Mouse (Mus musculus) hindbrain, embryonic 13.5 days (tissue): ENCODE measurements around the gene Lmntd1. TPM values are rescaled to one million over a fixed set of nuclear protein-coding genes. Genes with fewer than 3 reads are reported as not detected.
A peak's percentile ranks its signal among the peaks of the same experiment; 100 is the strongest.

ENCODE experiments used
- ATAC-seq: fragments of 200-750 bp; cut with Nextera tagmentation; 2 replicates; pipeline ENCODE4 v1.8.0; 2017; ENCODE audit warnings: moderate TSS enrichment; ENCODE audit not compliant: low FRiP score
- H3K27ac ChIP-seq: fragments of 300-500 bp; sonication (generic); 2 replicates; pipeline ENCODE4 v1.5.1; 2015; ENCODE audit warnings: inconsistent platforms, mild to moderate bottlenecking, moderate library complexity
- H3K27me3 ChIP-seq: fragments of 300-500 bp; sonication (generic); 2 replicates; pipeline ENCODE4 v1.6.1; 2015; ENCODE audit warnings: mild to moderate bottlenecking, inconsistent platforms
- H3K36me3 ChIP-seq: fragments of 300-500 bp; sonication (generic); 2 replicates; pipeline ENCODE4 v1.6.1; 2015; ENCODE audit warnings: mild to moderate bottlenecking, inconsistent platforms
- H3K4me1 ChIP-seq: fragments of 300-500 bp; sonication (generic); replicated peaks from 2 replicates; pipeline ENCODE4 v1.6.1; 2015; ENCODE audit warnings: inconsistent platforms
- H3K4me2 ChIP-seq: fragments of 300-500 bp; sonication (generic); 2 replicates; pipeline ENCODE4 v1.6.1; 2015; ENCODE audit warnings: inconsistent platforms, mild to moderate bottlenecking, moderate library complexity
- H3K4me3 ChIP-seq: fragments of 300-500 bp; sonication (generic); 2 replicates; pipeline ENCODE4 v1.5.1; 2015; ENCODE audit warnings: mild to moderate bottlenecking, inconsistent platforms
- H3K9ac ChIP-seq: fragments of 300-500 bp; sonication (generic); 2 replicates; pipeline ENCODE4 v1.6.1; 2015; ENCODE audit warnings: mild to moderate bottlenecking, inconsistent platforms
- H3K9me3 ChIP-seq: fragments of 300-500 bp; sonication (generic); 2 replicates; pipeline ENCODE4 v1.6.1; 2016; ENCODE audit warnings: inconsistent platforms
- WGBS: fragments of 180-500 bp; shearing (Covaris S2); methylation state at CpG from one replicate; pipeline ENCODE4 v1.1.7; 2015; 5-methylcytosine and 5-hydroxymethylcytosine counted together
- polyA plus RNA-seq: library from polyadenylated mRNA; unstranded; fragments of >200 nt; fragmentation: Nextera tagmentation; extraction: Ambion mirVana; gene quantifications from 2 replicates; pipeline ENCODE4 v1.2.1, GENCODE M21; 2015

Gene Lmntd1
- polyA plus RNA-seq, 1 experiment from 2014 or later, result 0.75 TPM

DNA sequence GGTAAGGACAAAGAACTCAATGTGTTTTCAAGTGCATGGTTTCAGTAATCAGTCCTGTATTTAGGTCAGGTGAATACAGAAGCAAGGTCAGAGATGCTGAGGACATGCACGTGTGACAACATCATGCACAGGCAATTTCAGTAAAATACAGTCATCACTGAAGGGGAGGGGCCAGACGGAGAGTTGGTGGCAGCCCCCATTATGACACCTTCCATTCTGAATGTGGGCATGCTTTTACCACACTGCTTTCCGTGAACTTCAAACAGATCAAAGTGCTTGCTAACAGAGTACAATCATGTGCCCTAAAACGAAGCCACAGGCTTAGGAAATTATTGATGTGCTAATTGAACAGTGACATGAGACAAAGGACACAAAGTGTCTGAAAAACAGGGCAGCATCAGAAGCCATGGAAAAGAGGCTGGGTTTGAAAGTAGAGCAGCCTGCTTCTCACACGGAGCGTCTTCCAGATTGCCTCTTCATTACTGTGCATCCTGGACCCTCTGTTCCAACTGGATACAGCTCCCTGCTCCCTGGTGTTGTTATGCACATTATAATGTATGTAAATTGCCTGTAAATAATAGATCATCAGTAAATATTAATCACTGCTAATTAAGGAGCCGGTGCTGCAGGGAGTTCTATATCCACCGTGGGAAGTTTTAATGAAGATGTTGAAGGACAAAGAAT, 144.7 kb downstream of the Lmntd1 start:
- peaks cover 34% of the 10 kb centered on the region for H3K4me1 ChIP-seq
- H3K9me3 ChIP-seq, result no peaks in the 10 kb centered on the region
- H3K9ac ChIP-seq, result no peak overlapping the region
- no peaks in the 10 kb centered on the region for H3K27me3 ChIP-seq
- no peak overlapping the region for H3K4me2 ChIP-seq
- 56% methylated on average over 8 of the region's 8 CpGs for WGBS
- H3K4me3 ChIP-seq, result no peak overlapping the region
- ATAC-seq, result no peak
- H3K36me3 ChIP-seq, result no peaks in the 10 kb centered on the region
- H3K27ac ChIP-seq, result peak overlapping the region; percentile 1; the same call in 1 of the 2 replicates

GRCm38 (mm10) chr6:145464027-145464426, 150.1 kb downstream of the Lmntd1 start:
- ATAC-seq, result no peak
- peaks cover 6% of the 10 kb centered on the region for H3K4me1 ChIP-seq
- WGBS, result 86% methylated on average over 4 of the region's 4 CpGs
- no peaks in the 10 kb centered on the region for H3K9me3 ChIP-seq
- no peak overlapping the region for H3K4me3 ChIP-seq
- H3K27ac ChIP-seq, result no peak overlapping the region
- H3K27me3 ChIP-seq, result no peaks in the 10 kb centered on the region
- H3K4me2 ChIP-seq, result no peak overlapping the region
- no peaks in the 10 kb centered on the region for H3K36me3 ChIP-seq
- no peak overlapping the region for H3K9ac ChIP-seq

DNA sequence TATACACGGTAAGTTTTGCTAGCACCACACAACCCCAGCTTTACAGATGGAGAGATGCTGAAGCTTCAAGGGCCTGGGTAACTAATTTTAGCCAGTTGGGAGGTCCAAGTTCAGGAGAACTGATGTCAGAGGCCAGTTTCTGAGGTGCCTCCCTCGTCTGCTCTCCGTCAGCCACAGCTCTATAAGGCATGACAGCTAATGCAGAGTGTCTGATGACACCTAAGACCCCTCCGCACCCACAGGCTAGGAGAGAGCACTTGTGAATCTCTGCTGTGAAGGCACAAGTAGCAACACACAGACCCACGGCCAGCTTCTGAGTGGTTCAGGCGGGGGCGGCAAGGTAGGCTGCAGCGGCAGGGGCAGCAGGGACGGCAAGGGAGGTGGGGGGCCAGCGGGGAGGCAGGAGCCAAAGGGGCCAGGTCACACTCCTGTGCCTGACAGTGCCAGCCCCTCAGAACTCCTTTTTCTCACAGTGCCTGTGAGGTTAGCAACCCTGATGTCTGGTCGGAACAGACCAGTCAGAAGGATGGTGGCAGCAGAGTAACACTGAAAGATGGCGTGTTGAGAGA, 151.4 kb downstream of the Lmntd1 start:
- 85% methylated on average over 12 of the region's 12 CpGs for WGBS
- H3K4me1 ChIP-seq, result 0 out of 2 replicates have a peak, but pooled peaks cover 2% of the 10 kb centered on the region
- H3K27me3 ChIP-seq, result no peaks in the 10 kb centered on the region

GRCm38 (mm10) chr6:145457066-145457465, 157.1 kb downstream of the Lmntd1 start:
- 0 out of 2 replicates have a peak, but pooled peaks cover 2% of the 10 kb centered on the region for H3K4me1 ChIP-seq
- no peak overlapping the region for H3K4me3 ChIP-seq
- no peaks in the 10 kb centered on the region for H3K9me3 ChIP-seq
- no peak overlapping the region for H3K27ac ChIP-seq
- no peaks in the 10 kb centered on the region for H3K27me3 ChIP-seq
- no peak overlapping the region for H3K4me2 ChIP-seq
- ATAC-seq, result no peak
- WGBS, result 85% methylated on average over 15 of the region's 15 CpGs
- no peaks in the 10 kb centered on the region for H3K36me3 ChIP-seq
- no peak overlapping the region for H3K9ac ChIP-seq

More for the DNA sequence above, 151.4 kb downstream of the Lmntd1 start:
- Histone ChIP-seq H3K36me3 (no peaks in the 10 kb centered on the region), H3K9me3 (no peaks in the 10 kb centered on the region), H3K4me2 (no peak overlapping the region), H3K4me3 (no peak overlapping the region), H3K9ac (no peak overlapping the region), H3K27ac (no peak overlapping the region)
- no peak for ATAC-seq

- no peak for ATAC-seq
- Histone ChIP-seq H3K27me3 (no peaks in the 10 kb centered on the region), H3K27ac (no peak overlapping the region; the same call in 1 of the 2 replicates), H3K36me3 (no peaks in the 10 kb centered on the region), H3K4me3 (no peak overlapping the region), H3K4me1 (peaks cover 2% of the 10 kb centered on the region; the same call in 1 of the 2 replicates), H3K4me2 (no peak overlapping the region), H3K9me3 (no peaks in the 10 kb centered on the region), H3K9ac (no peak overlapping the region)
- WGBS, result 80% methylated on average over 15 of the region's 15 CpGs
Observed at GRCm38 (mm10) chr6:145450628-145451403, 163.3 kb downstream of the Lmntd1 start.

DNA sequence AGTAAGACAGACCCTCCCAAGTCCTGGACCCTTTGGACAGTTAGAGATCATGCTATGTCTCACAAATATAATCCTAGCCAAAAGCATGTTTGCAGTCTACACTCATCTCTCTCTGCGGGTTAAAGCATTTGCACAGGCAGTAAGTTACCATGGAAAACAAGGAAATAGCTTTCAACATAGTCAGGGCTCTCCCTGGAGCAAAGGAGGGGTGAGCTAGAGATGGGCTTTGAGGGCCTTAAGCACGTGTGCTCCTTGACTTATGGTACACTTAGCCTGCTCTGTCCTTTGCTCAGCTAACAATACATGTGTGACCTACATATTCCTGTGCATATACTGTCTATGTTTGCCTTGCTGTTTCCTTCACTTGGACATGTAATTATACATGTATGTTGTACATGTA, 165.8 kb downstream of the Lmntd1 start:
- H3K4me1 ChIP-seq, result peaks cover 2% of the 10 kb centered on the region; the same call in 1 of the 2 replicates
- no peaks in the 10 kb centered on the region for H3K9me3 ChIP-seq
- 61% methylated on average over 2 of the region's 2 CpGs for WGBS
- no peaks in the 10 kb centered on the region for H3K36me3 ChIP-seq
- no peaks in the 10 kb centered on the region for H3K27me3 ChIP-seq
- H3K4me3 ChIP-seq, result no peak overlapping the region
- H3K9ac ChIP-seq, result no peak overlapping the region
- no peak overlapping the region for H3K4me2 ChIP-seq
- no peak overlapping the region for H3K27ac ChIP-seq
- ATAC-seq, result no peak

DNA sequence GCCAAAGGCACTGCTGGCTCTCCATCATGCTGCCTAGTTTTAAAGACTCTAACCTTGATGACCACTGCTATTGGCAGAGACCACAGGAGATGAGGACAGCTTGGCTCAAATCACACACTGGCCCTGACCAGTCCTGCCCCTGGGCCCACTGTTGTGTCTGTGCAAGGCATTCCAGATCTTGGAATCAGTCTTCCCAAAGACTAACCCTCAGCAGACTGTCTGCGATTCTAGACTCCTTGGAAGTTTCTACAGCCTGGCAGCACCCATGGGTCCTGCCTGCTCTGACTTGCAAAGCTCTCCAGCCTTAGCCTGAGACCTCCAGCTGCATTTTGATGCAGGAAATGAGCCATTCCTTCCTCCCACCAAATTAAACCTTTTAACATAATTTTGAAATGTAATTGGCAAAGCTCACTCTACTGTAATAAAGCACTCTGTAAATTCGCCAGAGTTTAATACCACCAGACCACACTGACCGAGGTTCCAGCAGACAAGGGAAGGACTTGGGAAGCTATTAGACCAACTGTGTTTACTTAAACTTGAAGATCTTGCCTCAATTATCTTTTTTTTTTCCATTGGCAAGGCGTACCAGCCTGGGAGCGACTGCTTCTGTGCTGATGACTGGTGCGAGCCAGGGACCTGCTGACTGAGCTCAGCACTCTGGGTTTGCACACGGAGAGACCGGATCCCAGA, 168.2 kb downstream of the Lmntd1 start:
- WGBS, result 85% methylated on average over 8 of the region's 8 CpGs
- Histone ChIP-seq H3K4me1 (peaks cover 2% of the 10 kb centered on the region; the same call in 1 of the 2 replicates), H3K36me3 (no peaks in the 10 kb centered on the region), H3K9me3 (no peaks in the 10 kb centered on the region), H3K27ac (no peak overlapping the region), H3K4me3 (no peak overlapping the region), H3K4me2 (no peak overlapping the region), H3K27me3 (no peaks in the 10 kb centered on the region), H3K9ac (no peak overlapping the region)
- ATAC-seq, result no peak

- no peak for ATAC-seq
- WGBS, result 93% methylated on average over 4 of the region's 4 CpGs
- no peak overlapping the region for H3K4me3 ChIP-seq
Observed at GRCm38 (mm10) chr6:145445380-145445779, 168.7 kb downstream of the Lmntd1 start.

GRCm38 (mm10) chr6:145442786-145443185, 171.3 kb downstream of the Lmntd1 start:
- ATAC-seq, result no peak
- 57% methylated on average over 13 of the region's 13 CpGs for WGBS
- Histone ChIP-seq H3K27me3 (no peaks in the 10 kb centered on the region), H3K27ac (no peak overlapping the region), H3K9me3 (no peaks in the 10 kb centered on the region), H3K4me1 (no peaks in the 10 kb centered on the region), H3K9ac (no peak overlapping the region), H3K36me3 (no peaks in the 10 kb centered on the region), H3K4me2 (no peak overlapping the region), H3K4me3 (no peak overlapping the region)

More at GRCm38 (mm10) chr6:145445380-145445779, 168.7 kb downstream of the Lmntd1 start:
- Histone ChIP-seq H3K27ac (no peak overlapping the region), H3K9me3 (no peaks in the 10 kb centered on the region), H3K36me3 (no peaks in the 10 kb centered on the region), H3K27me3 (no peaks in the 10 kb centered on the region), H3K4me1 (peaks cover 2% of the 10 kb centered on the region; the same call in 1 of the 2 replicates), H3K4me2 (no peak overlapping the region), H3K9ac (no peak overlapping the region)

DNA sequence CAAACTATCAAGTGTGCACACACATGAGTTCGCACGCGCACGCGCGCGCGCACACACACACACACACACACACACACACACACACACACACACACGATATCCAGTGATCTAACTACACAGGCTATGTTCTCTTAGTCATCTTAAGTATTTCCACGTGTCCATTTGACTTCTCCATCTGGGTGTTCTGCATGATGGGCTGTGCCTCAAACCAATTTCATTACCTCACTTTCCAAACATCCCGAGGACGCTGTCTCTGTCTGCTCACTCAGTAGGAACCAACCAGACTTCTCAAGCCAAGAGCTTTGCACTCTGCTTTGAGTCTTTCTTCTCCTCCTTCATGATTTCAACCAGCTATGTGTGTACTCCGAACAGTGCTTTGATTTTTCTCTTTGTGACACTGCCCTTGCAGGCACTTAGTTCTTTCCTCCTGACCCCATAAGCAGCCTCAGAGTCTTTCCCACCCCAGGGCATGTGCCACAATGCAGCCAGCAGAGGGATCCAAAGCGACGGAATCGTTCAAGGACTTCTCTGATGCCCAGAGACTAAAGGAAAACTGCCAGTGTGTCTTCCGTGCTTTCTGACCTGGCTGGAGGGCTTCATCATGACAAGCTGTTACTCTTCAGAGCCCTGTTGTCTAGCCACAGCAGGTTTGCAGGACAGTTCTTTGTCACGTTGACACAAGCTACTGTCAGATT, 172.6 kb downstream of the Lmntd1 start:
- no peak overlapping the region for H3K4me3 ChIP-seq
- no peaks in the 10 kb centered on the region for H3K36me3 ChIP-seq
- no peak overlapping the region for H3K27ac ChIP-seq
- no peaks in the 10 kb centered on the region for H3K27me3 ChIP-seq
- no peak overlapping the region for H3K9ac ChIP-seq
- H3K4me1 ChIP-seq, result no peaks in the 10 kb centered on the region
- H3K9me3 ChIP-seq, result no peaks in the 10 kb centered on the region
- no peak for ATAC-seq
- 70% methylated on average over 18 of the region's 18 CpGs for WGBS
- no peak overlapping the region for H3K4me2 ChIP-seq

GRCm38 (mm10) chr6:145438851-145439250, 175.3 kb downstream of the Lmntd1 start:
- Histone ChIP-seq H3K4me2 (no peak overlapping the region), H3K36me3 (no peaks in the 10 kb centered on the region), H3K4me3 (no peak overlapping the region), H3K27me3 (no peaks in the 10 kb centered on the region), H3K4me1 (no peaks in the 10 kb centered on the region), H3K27ac (no peak overlapping the region), H3K9ac (no peak overlapping the region), H3K9me3 (no peaks in the 10 kb centered on the region)
- WGBS, result 98% methylated on average over 5 of the region's 5 CpGs
- no peak for ATAC-seq
